Mouse (Mus musculus): ENCODE results near the gene March1.

- no peak for TF ChIP-seq POLR2A (IDR thresholded peaks at IDR 0.05; ENCODE audit: borderline replicate concordance, insufficient read depth, low read length)
- TF ChIP-seq CTCF (IDR thresholded peaks at IDR 0.05; ENCODE audit: borderline replicate concordance, insufficient read depth, low read depth, low read length): no peak
Observed at GRCm38 (mm10) chr8:66185226-66185625, 567.5 kb downstream of the March1 start.

Data from cerebellum, adult 2 months (tissue).